Mouse (Mus musculus): ENCODE data around the gene Fbln2.

DNA sequence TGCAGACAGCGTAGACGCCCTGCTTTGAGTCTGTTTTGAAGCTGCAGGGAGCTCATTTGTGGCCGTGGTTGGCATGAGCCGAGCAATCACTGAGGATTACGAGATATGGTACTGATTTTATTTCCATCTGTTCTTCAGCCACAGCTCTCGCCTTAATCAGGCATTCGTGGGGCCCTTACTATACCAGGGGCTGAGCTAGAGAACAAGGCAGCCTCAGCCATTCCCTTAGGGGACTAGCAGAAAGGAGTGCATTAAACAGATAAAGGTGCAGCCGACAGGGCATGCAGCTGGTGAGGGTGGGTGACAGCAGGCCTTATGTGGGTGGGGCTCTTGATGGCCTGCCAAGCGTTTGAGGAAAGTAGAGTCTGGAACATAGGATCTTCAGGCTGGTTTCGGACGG is 23.8 kb downstream of the Fbln2 start:
- no peak for TF ChIP-seq CTCF (conservative IDR thresholded peaks at IDR 0.05; ENCODE audit: insufficient read depth, insufficient read length, low read depth, low read length)
- TF ChIP-seq POLR2A (IDR thresholded peaks at IDR 0.05; ENCODE audit: low read depth, low read length) = no peak
